Mouse (Mus musculus) layer of hippocampus, adult 6 months (tissue): ENCODE measurements around the gene Cep85l. TPM values are rescaled to one million over a fixed set of nuclear protein-coding genes. Genes with fewer than 3 reads are reported as not detected.

Experiments
- long read RNA-seq, 2 experiments: library from polyadenylated mRNA; unstranded; transcript quantifications; one replicate each; pipeline ENCODE4 v2.0.0; 2019 to 2020
- polyA plus RNA-seq: library from polyadenylated mRNA; unstranded; fragments of <200 nt; fragmentation: Nextera tagmentation; gene quantifications from 2 replicates; pipeline ENCODE4 v1.2.3, GENCODE M21; 2021

Gene Cep85l
- polyA plus RNA-seq: 11.9 and 12.8 TPM in 2 replicates
- long read RNA-seq, experiment 1, partial matches to known transcripts: 16 of 20 reads
- long read RNA-seq, experiment 1, other reads (novel, unspliced or antisense): 4 of 20 reads
- long read RNA-seq, experiment 2, full-length matches to known transcripts: 1 of 12 reads
- long read RNA-seq, experiment 2, partial matches to known transcripts: 11 of 12 reads
- long read RNA-seq, experiment 2, other reads (novel, unspliced or antisense): 0 of 12 reads

GRCm38 (mm10) chr10:53379709-53380106 is at the start of gene Cep85l:
Gene Cep85l, minus strand, starts transcription at chr10:53379947.

GRCm38 (mm10) chr10:53337162-53337923 is 42.4 kb downstream of the Cep85l start, which contains the start of gene Pln:
Gene Pln, plus strand, starts transcription at chr10:53337667.

Other genes with a start within 250 kb of the Cep85l start
- 0.15 TPM in 1 of 2 replicates, not detected in the other for gene Pln, start 42.3 kb downstream of the Cep85l start, polyA plus RNA-seq
- 23.3 and 24.6 TPM in 2 replicates for gene Asf1a, start 216.8 kb upstream of the Cep85l start, polyA plus RNA-seq